Mouse (Mus musculus) granulocyte monocyte progenitor cell, adult 5-6 weeks (primary cell): ENCODE data around the gene Iqcf6. TPM values are rescaled to one million over a fixed set of nuclear protein-coding genes. Genes with fewer than 3 reads are reported as not detected.

Experiments used
- ATAC-seq: replicated peaks from 2 replicates; pipeline ENCODE4 v1.8.0; 2016; ENCODE audit warnings: mild to moderate bottlenecking, moderate TSS enrichment, inconsistent platforms; ENCODE audit not compliant: poor library complexity, severe bottlenecking
- total RNA-seq, 2 experiments: library from RNA; stranded (forward) in 1 of 2; stranded (reverse) in 1 of 2; fragments of 200-712, 200-1000 nt in 1 of 2; fragments of >200 nt in 1 of 2; fragmentation: Nextera tagmentation in 1 of 2; gene quantifications; 2 replicates each; pipeline ENCODE4 v1.2.3; 2014 to 2017

The Iqcf6 gene
- total RNA-seq, 2 experiments from 2014 or later = not detected

DNA sequence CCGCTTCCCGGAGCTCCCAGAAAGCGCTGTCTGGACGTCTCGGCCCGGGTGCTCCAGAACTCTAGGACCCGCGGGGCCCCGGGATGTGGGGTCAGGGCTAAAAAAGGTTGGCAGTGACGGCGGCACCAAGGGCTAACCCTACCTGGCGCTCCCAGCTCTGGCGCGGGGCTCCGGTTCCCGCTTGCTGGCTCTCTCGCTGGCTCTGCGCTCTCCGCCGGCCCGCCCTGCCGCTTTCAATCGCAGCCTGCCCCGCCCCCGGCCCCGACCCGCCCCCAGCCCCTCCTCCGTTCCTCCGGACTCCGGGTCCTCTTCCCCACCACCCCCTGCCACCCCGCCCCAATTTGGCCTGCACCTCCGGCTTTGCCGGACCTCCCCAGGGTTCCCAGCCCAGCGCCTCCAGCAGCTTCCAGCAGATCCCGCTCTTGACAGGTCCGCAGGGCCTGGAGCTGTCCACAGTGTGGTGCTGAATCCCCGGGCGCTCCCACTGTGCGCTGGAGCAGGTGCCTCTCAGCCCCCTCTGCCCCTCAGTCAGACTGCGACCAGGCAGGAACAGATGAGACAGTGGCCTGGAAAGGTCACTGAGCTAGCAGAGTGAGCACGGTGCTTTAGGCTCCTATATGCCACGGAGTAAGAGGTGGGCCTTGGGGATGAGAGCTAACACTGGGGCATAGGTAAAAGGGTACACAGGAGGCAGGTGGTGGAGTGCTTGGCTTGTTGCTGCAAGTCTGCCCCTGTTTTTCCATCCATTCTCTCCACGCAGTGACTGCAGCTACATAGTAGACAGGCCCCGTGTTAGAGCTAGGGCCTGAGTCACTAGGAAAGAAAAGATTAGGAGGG is 29.7 kb downstream of the Iqcf6 start, which contains the start of gene Grm2:
Gene Grm2, minus strand, starts transcription at position 199 of the 837 bp plus-strand sequence.
- ATAC-seq = peak; percentile 85

DNA sequence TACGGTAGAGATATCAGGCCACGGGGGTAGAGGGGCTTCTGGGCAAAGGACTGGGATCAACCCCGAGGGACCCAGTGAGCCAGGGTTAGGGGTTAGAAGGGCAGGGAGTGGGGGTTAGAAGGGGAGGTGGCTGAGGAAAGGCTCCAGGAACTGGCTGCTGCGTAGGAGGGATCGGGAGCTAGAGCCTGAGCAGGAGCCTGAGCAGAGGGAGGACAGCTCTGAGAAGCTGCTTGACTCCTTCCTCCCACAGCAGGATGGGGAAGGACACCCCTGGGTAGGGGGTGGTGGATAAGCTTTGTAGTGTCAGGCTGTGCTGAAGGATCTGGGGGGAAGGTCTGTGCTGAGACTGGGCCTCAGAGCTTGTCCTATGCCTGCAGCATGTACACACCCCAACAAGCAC is 30.4 kb downstream of the Iqcf6 start:
- no peak for ATAC-seq

DNA sequence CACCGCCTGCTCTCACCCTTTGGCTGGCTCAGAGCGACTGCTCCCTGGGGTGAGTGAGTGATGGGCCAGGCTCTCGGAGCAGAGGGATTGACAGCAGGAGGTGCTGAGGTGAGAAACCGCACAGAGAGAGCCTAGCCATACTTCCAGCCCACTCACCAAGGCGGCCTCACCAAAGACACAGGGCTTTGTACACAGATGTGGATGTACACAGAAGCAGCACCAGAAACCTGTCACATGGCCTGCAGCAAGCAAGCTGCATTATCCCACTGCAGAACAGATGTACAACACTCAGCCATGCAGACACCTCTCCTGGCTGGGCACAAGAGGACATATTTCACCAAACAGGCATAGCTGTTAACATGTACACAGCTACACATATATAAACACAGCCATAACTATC is 31.2 kb downstream of the Iqcf6 start:
- no peak for ATAC-seq

DNA sequence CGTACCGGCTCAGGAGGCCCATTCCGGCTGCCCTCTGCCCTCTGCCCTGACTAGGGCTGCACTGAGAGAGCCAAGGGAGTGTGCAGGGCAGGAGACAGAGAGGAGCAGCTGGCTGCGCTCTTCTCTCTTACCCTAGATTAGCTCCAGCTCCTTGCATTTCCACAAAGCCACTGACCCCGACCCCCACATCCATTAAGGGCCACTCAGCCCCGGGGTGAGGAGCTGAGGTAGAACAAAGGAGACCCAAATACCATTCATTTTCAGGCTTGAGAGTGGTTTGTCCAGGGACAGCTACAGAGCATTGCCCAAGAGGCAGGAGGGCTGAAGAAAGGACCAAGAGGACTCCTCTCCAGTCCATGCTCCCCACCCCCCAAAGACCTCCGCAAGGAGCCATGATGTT is 33.1 kb downstream of the Iqcf6 start:
- ATAC-seq = no peak

DNA sequence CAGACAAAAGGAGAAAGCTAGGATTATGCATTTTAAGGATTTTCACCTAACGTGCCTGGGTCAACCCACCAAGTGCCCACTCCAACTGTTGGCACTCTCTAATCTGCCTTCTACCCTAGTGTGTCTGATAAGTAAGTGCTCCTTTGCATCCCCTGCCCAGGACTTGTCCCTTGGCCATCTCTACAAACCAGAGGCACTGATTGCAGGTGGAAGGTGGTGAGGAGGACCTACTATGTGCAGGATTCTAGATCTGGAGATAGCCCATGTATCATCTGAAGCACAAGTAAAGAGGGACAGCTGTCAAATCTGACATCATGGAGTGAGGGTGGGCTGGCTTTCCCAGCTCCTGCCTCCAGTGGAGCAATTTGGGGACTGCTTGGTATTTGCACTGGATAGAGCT is 33.6 kb downstream of the Iqcf6 start:
- no peak for ATAC-seq

DNA sequence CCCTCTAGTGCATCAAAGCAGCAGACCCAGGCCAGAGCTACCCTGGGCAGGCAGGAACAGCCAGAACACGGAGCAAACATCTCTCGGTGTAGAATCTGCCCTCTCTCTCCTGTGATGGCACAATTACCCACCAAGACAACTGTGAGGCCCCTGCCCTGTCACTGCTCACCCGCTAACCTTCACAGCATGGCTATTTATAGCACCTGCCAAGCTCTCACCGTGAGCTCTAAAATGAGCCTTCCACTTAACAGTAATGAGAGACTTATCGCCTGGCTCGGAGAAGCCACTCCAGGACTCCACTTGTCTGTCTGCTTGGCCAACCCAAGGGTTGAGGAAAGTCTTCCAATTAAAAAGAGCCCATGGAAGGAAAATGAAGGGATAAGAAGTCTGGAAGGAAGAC is 36.8 kb downstream of the Iqcf6 start:
- no peak for ATAC-seq

DNA sequence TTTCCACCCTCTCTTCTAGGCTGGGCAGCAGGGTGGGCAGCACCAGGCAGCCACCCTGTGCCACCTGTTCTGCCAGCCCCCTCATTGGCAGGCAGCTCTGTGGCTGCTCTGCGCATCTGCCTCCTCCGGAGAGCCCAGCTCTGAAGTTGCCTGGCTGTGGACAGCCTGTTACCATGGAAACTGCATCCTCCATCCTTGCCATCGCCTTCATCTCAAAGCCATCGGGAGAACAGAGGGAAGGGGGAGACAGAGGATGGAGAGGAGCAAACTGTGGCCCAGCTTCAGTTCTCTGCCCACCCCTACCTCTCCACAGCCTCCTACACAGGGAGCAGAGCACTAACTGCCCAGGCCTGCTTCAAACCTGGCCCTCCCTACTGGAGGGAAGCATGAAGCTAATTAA is 38.1 kb downstream of the Iqcf6 start:
- no peak for ATAC-seq

DNA sequence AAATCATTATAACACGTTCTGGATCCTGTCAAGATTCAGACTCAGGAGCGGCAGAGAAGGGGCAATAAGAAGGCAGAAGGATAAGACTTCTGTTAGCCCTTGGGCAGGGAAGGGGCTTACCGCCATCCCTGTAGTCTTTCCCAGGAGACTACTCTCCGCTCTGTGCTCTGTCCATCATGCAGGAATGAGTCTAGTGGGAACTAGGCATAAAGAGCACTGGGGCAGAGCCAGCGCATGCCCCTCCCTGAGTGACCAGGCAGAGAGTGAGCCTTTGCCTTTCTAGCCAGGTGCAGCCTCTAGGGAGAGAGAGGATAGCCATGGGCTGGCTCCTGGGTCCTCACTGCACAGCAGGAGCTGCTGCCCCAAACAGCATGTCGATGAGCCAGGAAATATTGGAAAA is 38.5 kb downstream of the Iqcf6 start:
- no peak for ATAC-seq

DNA sequence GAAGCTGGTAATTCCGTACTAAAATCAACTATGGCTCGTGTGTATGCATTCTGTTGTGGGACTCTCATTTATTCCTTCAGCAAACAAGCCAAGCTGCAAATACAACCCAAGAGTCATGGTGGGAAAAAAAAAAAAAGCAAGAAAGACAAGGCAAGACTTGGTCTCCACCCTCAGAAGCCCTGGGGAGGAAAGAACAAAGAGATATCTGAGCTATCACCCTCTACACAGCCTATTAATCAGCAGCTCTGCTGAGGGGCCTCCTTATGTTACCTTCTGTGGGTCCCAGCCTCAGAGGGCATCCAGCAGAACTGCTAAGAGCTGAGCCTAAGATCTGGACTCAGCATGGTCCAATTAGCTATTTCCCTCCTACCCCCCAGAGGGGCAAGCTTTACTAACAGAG is 47.5 kb downstream of the Iqcf6 start:
- ATAC-seq = no peak

DNA sequence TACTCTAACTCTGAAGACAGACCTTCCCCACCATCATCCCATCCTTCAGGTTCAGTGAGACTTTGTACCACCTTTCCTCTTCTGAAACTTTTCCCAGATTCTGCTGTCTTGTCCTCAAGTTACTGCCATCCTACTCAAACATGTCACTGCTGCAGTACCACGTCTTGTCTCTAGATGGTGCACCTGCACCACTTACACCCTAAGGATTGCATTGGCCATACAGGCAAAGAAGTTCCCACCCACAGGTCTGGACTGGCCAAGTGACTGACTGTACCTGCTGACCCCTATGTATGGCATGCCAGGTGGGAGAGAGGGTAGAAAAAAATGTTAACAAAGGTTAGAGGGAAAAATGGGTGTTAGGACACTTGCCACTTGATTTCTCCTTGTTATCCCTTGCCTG is 49.1 kb downstream of the Iqcf6 start:
- ATAC-seq = peak; percentile 93

DNA sequence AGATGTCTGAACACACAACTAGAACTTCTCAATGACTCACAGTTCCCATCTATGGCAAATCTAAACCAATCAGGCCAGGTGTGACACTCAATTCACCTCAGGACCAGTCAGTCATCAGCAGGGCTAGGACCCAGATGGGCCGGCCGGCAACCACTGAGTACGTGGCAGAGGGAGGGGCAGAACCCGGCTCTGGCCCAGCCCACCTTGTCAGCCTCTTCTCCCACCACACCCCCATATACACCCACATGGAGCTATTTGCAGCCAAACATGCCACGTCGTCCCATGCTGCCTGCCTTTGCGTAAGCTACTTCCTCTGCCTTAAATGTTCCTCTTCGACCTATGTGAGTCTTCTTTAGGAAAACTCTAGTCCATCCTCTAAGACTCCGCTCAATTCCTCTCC is 49.6 kb downstream of the Iqcf6 start:
- ATAC-seq = no peak

DNA sequence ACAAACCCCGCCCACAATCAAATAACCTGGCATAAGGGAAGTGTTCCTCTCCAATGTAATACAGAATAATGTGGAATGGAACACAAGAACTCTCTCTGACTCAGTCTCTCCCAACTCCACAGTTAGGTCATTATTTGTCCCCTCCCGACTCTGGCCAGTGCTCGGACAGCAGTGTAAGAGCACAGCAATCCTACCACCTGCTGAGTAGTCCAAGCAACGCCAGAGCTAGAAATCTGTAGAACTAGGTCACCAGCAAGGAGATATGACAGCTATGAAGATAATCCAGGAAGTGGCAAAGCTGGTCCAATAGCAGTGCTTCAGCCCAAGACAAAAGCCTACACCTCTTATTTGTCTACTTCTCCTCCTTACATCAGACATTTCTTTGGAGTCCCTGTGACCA is 50.2 kb downstream of the Iqcf6 start:
- ATAC-seq = no peak

Other genes with a start within 250 kb of the Iqcf6 start
- gene Rpl29, start 197.1 kb upstream of the Iqcf6 start, total RNA-seq (2014; fragmentation: Nextera tagmentation) = 2,290 and 2,982 TPM in 2 replicates
- 1,520 and 1,547 TPM in 2 replicates for gene Rpl29, start 197.1 kb upstream of the Iqcf6 start, total RNA-seq (2017)
- 35.0 and 41.7 TPM in 2 replicates for gene Acy1, start 188.3 kb upstream of the Iqcf6 start, total RNA-seq (2014; fragmentation: Nextera tagmentation)
- gene Acy1, start 188.3 kb upstream of the Iqcf6 start, total RNA-seq (2017) = 34.2 and 54.3 TPM in 2 replicates
- gene Abhd14b, start 179.1 kb upstream of the Iqcf6 start, total RNA-seq (2014; fragmentation: Nextera tagmentation) = 17.5 and 26.1 TPM in 2 replicates
- 5.7 and 7.2 TPM in 2 replicates for gene Abhd14b, start 179.1 kb upstream of the Iqcf6 start, total RNA-seq (2017)
- gene Abhd14a, start 178.9 kb upstream of the Iqcf6 start, total RNA-seq (2014; fragmentation: Nextera tagmentation) = 50.3 and 57.3 TPM in 2 replicates
- 26.0 and 27.0 TPM in 2 replicates for gene Abhd14a, start 178.9 kb upstream of the Iqcf6 start, total RNA-seq (2017)
- 4.5 TPM in 2 replicates for gene Pcbp4, start 173.3 kb upstream of the Iqcf6 start, total RNA-seq (2014; fragmentation: Nextera tagmentation)
- 1.2 and 3.6 TPM in 2 replicates for gene Pcbp4, start 173.3 kb upstream of the Iqcf6 start, total RNA-seq (2017)
- gene Gpr62, start 160.6 kb upstream of the Iqcf6 start, total RNA-seq (2014; fragmentation: Nextera tagmentation) = not detected in 2 replicates
- not detected in 2 replicates for gene Gpr62, start 160.6 kb upstream of the Iqcf6 start, total RNA-seq (2017)
- gene Rrp9, start 150.6 kb upstream of the Iqcf6 start, total RNA-seq (2014; fragmentation: Nextera tagmentation) = 30.4 and 32.8 TPM in 2 replicates
- gene Rrp9, start 150.6 kb upstream of the Iqcf6 start, total RNA-seq (2017) = 47.3 and 57.5 TPM in 2 replicates
- 10.9 and 15.1 TPM in 2 replicates for gene Parp3, start 149.6 kb upstream of the Iqcf6 start, total RNA-seq (2014; fragmentation: Nextera tagmentation)
- gene Parp3, start 149.6 kb upstream of the Iqcf6 start, total RNA-seq (2017) = 7.6 and 13.8 TPM in 2 replicates
- gene Iqcf1, start 126.6 kb upstream of the Iqcf6 start, total RNA-seq (2014; fragmentation: Nextera tagmentation) = not detected in 2 replicates
- not detected in 2 replicates for gene Iqcf1, start 126.6 kb upstream of the Iqcf6 start, total RNA-seq (2017)
- gene Iqcf5, start 112.0 kb upstream of the Iqcf6 start, total RNA-seq (2014; fragmentation: Nextera tagmentation) = not detected in 2 replicates
- gene Iqcf5, start 112.0 kb upstream of the Iqcf6 start, total RNA-seq (2017) = not detected in 2 replicates
- gene Iqcf3, start 65.0 kb upstream of the Iqcf6 start, total RNA-seq (2014; fragmentation: Nextera tagmentation) = not detected in 2 replicates
- gene Iqcf3, start 65.0 kb upstream of the Iqcf6 start, total RNA-seq (2017) = not detected in 2 replicates
- not detected in 2 replicates for gene Iqcf4, start 55.6 kb upstream of the Iqcf6 start, total RNA-seq (2014; fragmentation: Nextera tagmentation)
- not detected in 2 replicates for gene Iqcf4, start 55.6 kb upstream of the Iqcf6 start, total RNA-seq (2017)
- gene Grm2, start 29.5 kb downstream of the Iqcf6 start, total RNA-seq (2014; fragmentation: Nextera tagmentation) = not detected in 2 replicates
- not detected in 2 replicates for gene Grm2, start 29.5 kb downstream of the Iqcf6 start, total RNA-seq (2017)
- 20.2 and 27.1 TPM in 2 replicates for gene Tex264, start 59.3 kb downstream of the Iqcf6 start, total RNA-seq (2014; fragmentation: Nextera tagmentation)
- gene Tex264, start 59.3 kb downstream of the Iqcf6 start, total RNA-seq (2017) = 13.2 and 18.0 TPM in 2 replicates
- gene Rad54l2, start 162.6 kb downstream of the Iqcf6 start, total RNA-seq (2014; fragmentation: Nextera tagmentation) = 11.9 and 13.2 TPM in 2 replicates
- gene Rad54l2, start 162.6 kb downstream of the Iqcf6 start, total RNA-seq (2017) = 11.4 and 24.9 TPM in 2 replicates
- 35.2 and 55.7 TPM in 2 replicates for gene Dcaf1, start 195.3 kb downstream of the Iqcf6 start, total RNA-seq (2014; fragmentation: Nextera tagmentation)
- gene Dcaf1, start 195.3 kb downstream of the Iqcf6 start, total RNA-seq (2017) = 51.8 and 62.1 TPM in 2 replicates